Mouse (Mus musculus) left cerebral cortex, postnatal 25 days (tissue): ENCODE measurements around the gene Gm14435. TPM values are rescaled to one million over a fixed set of nuclear protein-coding genes. Genes with fewer than 3 reads are reported as not detected.
"Not testable (repeated sequence)": the region's sequence is repeated elsewhere in the genome, so short reads cannot be mapped to it uniquely, and the experiment has no call there.

ENCODE experiments used
- DNase-seq, 2 experiments: peaks; one replicate each; pipeline ENCODE4 v3.0.0; 2022; ENCODE audit warnings: low spot score in 2 of 2, mixed read lengths in 1 of 2
- intact Hi-C: fragments of 180-260 bp; cut with DNase I; formaldehyde crosslinking; loops from one replicate; pipeline ENCODE4 v1.15.1; 2025
- total RNA-seq, 2 experiments: library from RNA; stranded (reverse); gene quantifications; 2 replicates each; pipeline ENCODE4 v1.2.3; 2021

The Gm14435 gene
- 10 to 100 TPM; 11.7 to 13.0 TPM for total RNA-seq

DNA sequence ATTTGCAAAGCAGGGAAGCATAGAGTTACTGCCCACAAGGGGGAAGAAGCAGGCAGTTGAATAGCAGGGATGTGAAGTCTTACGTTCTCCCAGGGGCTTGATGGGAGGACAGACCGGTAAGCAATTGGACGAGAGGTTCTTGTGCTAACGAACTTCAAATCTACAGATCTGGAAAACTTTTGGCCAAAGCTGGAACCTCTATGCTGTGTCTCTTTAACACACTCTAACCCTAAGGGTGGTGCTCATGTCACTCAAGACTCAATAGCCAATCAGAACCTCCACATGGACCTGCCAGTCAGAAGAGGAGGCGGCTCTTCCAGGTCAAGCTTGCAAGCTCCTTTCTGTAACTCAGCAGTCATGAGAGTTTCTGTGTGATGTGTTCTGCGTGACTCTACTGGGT is at the start of gene Gm14435:
Gm14435 (plus strand) TSS at position 301 of the 400 bp plus-strand sequence.
- DNase-seq, intact Hi-C loops: not testable (repeated sequence)

Other genes starting within 250 kb of the Gm14435 start
- gene 2210418O10Rik, start 197.0 kb upstream of the Gm14435 start, total RNA-seq = 10 to 100 TPM in 1 of 2 experiments, 1 to 10 TPM in 1; 4.0 to 14.9 TPM
- gene Gm11009, start 104.1 kb upstream of the Gm14435 start, total RNA-seq = not detected
- gene Gm14434, start 63.2 kb downstream of the Gm14435 start, total RNA-seq = not detected
- gene Zfp967, start 97.5 kb downstream of the Gm14435 start, total RNA-seq = not detected
- gene Gm14308, start 212.8 kb downstream of the Gm14435 start, total RNA-seq = 1 to 10 TPM; 4.8 to 7.9 TPM
- 10 to 100 TPM; 10.8 to 13.4 TPM for gene Zfp973, start 246.9 kb downstream of the Gm14435 start, total RNA-seq